Mouse (Mus musculus): ENCODE results near the gene Pibf1.

- TF ChIP-seq CTCF (IDR thresholded peaks at IDR 0.05), result no peak
- TF ChIP-seq POLR2A (IDR thresholded peaks at IDR 0.05; ENCODE audit: insufficient read depth, low read depth, low read length), result no peak
Observed at GRCm38 (mm10) chr14:99088947-99089346, 10.3 kb upstream of the Pibf1 start.

All from heart, adult 2 months (tissue).